Mouse (Mus musculus) ES-E14 (cell line): ENCODE measurements around the gene Wdr20.

Experiments used
- CHD2 ChIP-seq: IDR thresholded peaks from 2 replicates; pipeline ENCODE4 v1.6.1; 2014; ENCODE audit warnings: mild to moderate bottlenecking, low read depth, low read length, inconsistent platforms
- ZC3H11A ChIP-seq: IDR thresholded peaks from 2 replicates; pipeline ENCODE4 v1.6.1; 2012; ENCODE audit warnings: low read depth, mild to moderate bottlenecking, inconsistent platforms, low read length, borderline replicate concordance
- ZNF384 ChIP-seq: IDR thresholded peaks from 2 replicates; pipeline ENCODE4 v1.6.1; 2012; ENCODE audit warnings: low read depth, low read length, inconsistent platforms

DNA sequence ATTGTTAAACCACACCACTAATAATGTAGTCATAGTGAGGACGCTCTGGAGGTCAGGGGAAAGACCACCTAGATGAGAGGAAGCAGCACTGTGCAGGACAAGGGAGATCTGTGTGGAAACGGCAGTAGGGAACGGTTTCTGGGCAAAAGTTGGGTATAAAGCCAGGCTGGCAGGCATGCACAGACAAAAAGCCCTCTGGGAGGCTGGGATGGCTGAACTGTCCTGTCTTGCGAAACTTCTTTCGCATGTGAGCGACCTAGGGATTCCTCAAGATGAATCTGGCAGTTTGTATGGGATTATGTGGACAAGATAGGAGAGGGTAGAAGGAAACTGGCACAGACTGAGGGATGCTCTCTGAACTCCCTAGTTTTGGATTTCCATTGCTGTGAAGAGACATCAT, 34.2 kb downstream of the Wdr20 start:
- TF ChIP-seq CHD2 (no peak), ZC3H11A (no peak), ZNF384 (no peak)
